Mouse (Mus musculus): Measurements from ENCODE around the gene S100a3. TPM values are rescaled to one million over a fixed set of nuclear protein-coding genes. Genes with fewer than 3 reads are reported as not detected.

The S100a3 gene
- total and polyA plus RNA-seq, 3 experiments: not detected

- H3K4me1 ChIP-seq (ENCODE audit: control insufficient read depth in 1 of 2, insufficient read depth in 2 of 2): peaks cover 0 to 33% of the 10 kb centered on the region in 2 experiments; a peak in 2 of 4 replicates
- no peak overlapping the region for H3K4me2 ChIP-seq (ENCODE audit: insufficient read depth, low read depth, poor library complexity, severe bottlenecking)
- TF ChIP-seq ZC3H11A (IDR thresholded peaks at IDR 0.05; ENCODE audit: low read depth, low read length) (no peak), MAX (IDR thresholded peaks at IDR 0.05; ENCODE audit: low read length) (no peak), JUN (IDR thresholded peaks at IDR 0.05; ENCODE audit: insufficient read depth, low read depth, low read length) (no peak), NELFE (IDR thresholded peaks at IDR 0.05; ENCODE audit: low read depth, low read length) (no peak), RAD21 (IDR thresholded peaks at IDR 0.05; ENCODE audit: low read depth, low read length) (no peak), MAFK (IDR thresholded peaks at IDR 0.05; ENCODE audit: insufficient replicate concordance, low read length) (no peak), CTCF (conservative IDR thresholded peaks at IDR 0.05 in 1 of 2, IDR thresholded peaks at IDR 0.05 in 1 of 2; ENCODE audit: low read depth in 2 of 2, low read length in 2 of 2) (no peak), TCF12 (IDR thresholded peaks at IDR 0.05; ENCODE audit: low read depth, low read length) (no peak), RCOR1 (conservative IDR thresholded peaks at IDR 0.05; ENCODE audit: low read depth, low read length) (no peak)
- no peak overlapping the region for H3K27ac ChIP-seq (ENCODE audit: insufficient read depth, low read depth)
- no peaks in the 10 kb centered on the region for H3K79me2 ChIP-seq (replicated peaks; ENCODE audit: control insufficient read depth, extremely low read depth, insufficient read depth, poor library complexity, severe bottlenecking)
- no peaks in the 10 kb centered on the region for H3K9me3 ChIP-seq (replicated peaks; ENCODE audit: low read length)
- DNase-seq (ENCODE audit: extremely low read depth): no peak
- in situ Hi-C loops (cut with MboI; ENCODE audit: low pct_ligation_motif_present, low pct_unique_long_range_greater_than_20kb, low sequenced_read_pairs) (no loop called here), dilution Hi-C loops (cut with MboI; ENCODE audit: extremely low pct_ligation_motif_present, extremely low pct_unique_long_range_greater_than_20kb, low sequenced_read_pairs) (no loop called here)
- peaks cover 2% of the 10 kb centered on the region for H3K27me3 ChIP-seq (replicated peaks)
- no peak overlapping the region for H3K9ac ChIP-seq (ENCODE audit: insufficient read depth, low read depth)
- H3K36me3 ChIP-seq (replicated peaks in 1 of 2; ENCODE audit: control insufficient read depth in 1 of 2, insufficient read depth in 1 of 2, low read length in 1 of 2): no peaks in the 10 kb centered on the region
- no peak overlapping the region for H3K4me3 ChIP-seq (replicated peaks in 1 of 3; ENCODE audit: low read depth in 2 of 3, low read length in 2 of 3, poor library complexity in 1 of 3)
Observed at GRCm38 (mm10) chr3:90607361-90607760, 47.0 kb downstream of the S100a3 start.

- Histone ChIP-seq H3K4me3 (replicated peaks in 1 of 3; ENCODE audit: low read depth in 2 of 3, low read length in 2 of 3, poor library complexity in 1 of 3) (no peak within 1 kb of the TSS), H3K4me2 (ENCODE audit: insufficient read depth, low read depth, poor library complexity, severe bottlenecking) (no peak within 1 kb of the TSS), H3K79me2 (replicated peaks; ENCODE audit: control insufficient read depth, extremely low read depth, insufficient read depth, poor library complexity, severe bottlenecking) (no peaks in the 10 kb centered on the region), H3K9ac (ENCODE audit: insufficient read depth, low read depth) (no peak within 1 kb of the TSS), H3K9me3 (replicated peaks; ENCODE audit: low read length) (no peaks in the 10 kb centered on the region), H3K36me3 (replicated peaks in 1 of 2; ENCODE audit: control insufficient read depth in 1 of 2, insufficient read depth in 1 of 2, low read length in 1 of 2) (no peaks in the 10 kb centered on the region), H3K27ac (ENCODE audit: insufficient read depth, low read depth) (no peak within 1 kb of the TSS), H3K4me1 (ENCODE audit: control insufficient read depth in 1 of 2, insufficient read depth in 2 of 2) (peaks cover 0 to 39% of the 10 kb centered on the region in 2 experiments; a peak in 2 of 4 replicates), H3K27me3 (replicated peaks) (peaks cover 2% of the 10 kb centered on the region)
- in situ Hi-C loops (cut with MboI; ENCODE audit: low pct_ligation_motif_present, low pct_unique_long_range_greater_than_20kb, low sequenced_read_pairs) (no loop called here), dilution Hi-C loops (cut with MboI; ENCODE audit: extremely low pct_ligation_motif_present, extremely low pct_unique_long_range_greater_than_20kb, low sequenced_read_pairs) (no loop called here)
- DNase-seq (ENCODE audit: extremely low read depth): no peak
- TF ChIP-seq PAX5 (IDR thresholded peaks at IDR 0.05; ENCODE audit: low read length): no peak
- no peak for TF ChIP-seq E2F4 (IDR thresholded peaks at IDR 0.05; ENCODE audit: insufficient replicate concordance, low read depth, low read length)
- TF ChIP-seq MAX (IDR thresholded peaks at IDR 0.05; ENCODE audit: low read length): no peak
- TF ChIP-seq RCOR1 (conservative IDR thresholded peaks at IDR 0.05; ENCODE audit: low read depth, low read length): no peak
- TF ChIP-seq JUN (IDR thresholded peaks at IDR 0.05; ENCODE audit: insufficient read depth, low read depth, low read length): no peak
- no peak for TF ChIP-seq ELF1 (IDR thresholded peaks at IDR 0.05; ENCODE audit: low read depth, low read length)
- TF ChIP-seq ZNF384 (IDR thresholded peaks at IDR 0.05; ENCODE audit: low read depth, low read length): no peak
- TF ChIP-seq MYC (IDR thresholded peaks at IDR 0.05; ENCODE audit: low read depth, low read length): no peak
- no peak for TF ChIP-seq EP300 (IDR thresholded peaks at IDR 0.05; ENCODE audit: low read length)
Observed at GRCm38 (mm10) chr3:90608223-90608622, 47.8 kb downstream of the S100a3 start, which contains the start of gene S100a5. TSS of gene S100a5 (plus strand) at chr3:90608523.
